Comparison of ENCODE assay signal across 10 mouse cellular contexts in the genomic region with DNA sequence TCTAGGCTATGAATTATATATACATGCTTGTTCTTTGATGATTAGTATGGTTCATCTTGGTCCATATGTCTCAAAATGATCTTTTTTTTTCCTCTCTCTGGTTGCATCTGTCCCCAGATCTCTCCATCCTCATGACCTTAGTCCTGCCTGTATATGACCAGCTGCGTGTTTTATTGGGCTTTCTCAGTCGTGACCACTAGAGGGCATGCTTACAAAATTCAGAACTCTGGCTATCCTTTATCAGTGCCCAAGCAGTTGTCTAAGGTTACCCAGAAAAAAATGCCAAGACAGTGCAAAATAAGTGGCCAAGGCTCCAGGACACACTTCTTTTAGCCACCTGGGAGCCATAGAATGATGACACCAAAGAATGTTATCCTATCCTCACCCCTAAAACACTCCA. TPM values are rescaled to one million over a fixed set of nuclear protein-coding genes. Genes with fewer than 3 reads are reported as not detected.
DNase-seq lines count a peak whose midpoint lies in the region; ATAC-seq and TF ChIP-seq lines count a peak whose summit lies in the region.
"Had no signal": no experiment of that assay in that cellular context is flagged by ENCODE, and none has a peak within 500 bp of the region (broad histone marks: within the 10 kb centered on the region; RNA-seq: fewer than 3 reads in every experiment).

No protein-coding gene starts in this region.

- H3K4me1 ChIP-seq in kidney, embryonic 15.5 days, result no peaks in the 10 kb centered on the region
- peaks cover under 1% of the 10 kb centered on the region; the same call in 1 of the 2 replicates for H3K4me1 ChIP-seq in G1E (ENCODE audit: insufficient read depth, low read depth, low read length)
- peaks cover 6% of the 10 kb centered on the region; the same call in 1 of the 2 replicates for H3K4me1 ChIP-seq in hindbrain, embryonic 10.5 days (replicated peaks)
- no peaks in the 10 kb centered on the region for H3K4me1 ChIP-seq in liver, adult 2 months (ENCODE audit: control insufficient read depth, insufficient read depth, low read length)
- H3K4me1 ChIP-seq: embryonic facial prominence, embryonic 12.5 days had no signal

- H3K27me3 ChIP-seq in kidney, embryonic 15.5 days, result no peaks in the 10 kb centered on the region
- H3K27me3 ChIP-seq in G1E (ENCODE audit: insufficient read depth, low read length), result no peaks in the 10 kb centered on the region
- H3K27me3 ChIP-seq in hindbrain, embryonic 10.5 days (ENCODE audit: insufficient read depth, poor library complexity, severe bottlenecking), result peaks cover 7% of the 10 kb centered on the region
- H3K27me3 ChIP-seq in liver, adult 2 months (ENCODE audit: control insufficient read depth, insufficient read depth, low read length), result no peaks in the 10 kb centered on the region

- no peak for TF ChIP-seq POLR2A in liver, adult 2 months (IDR thresholded peaks at IDR 0.05; ENCODE audit: extremely low read depth, insufficient read depth, low read length)

- H3K9me3 ChIP-seq in kidney, embryonic 15.5 days (replicated peaks), result no peaks in the 10 kb centered on the region
- H3K9me3 ChIP-seq in G1E (replicated peaks), result no peaks in the 10 kb centered on the region
- no peaks in the 10 kb centered on the region for H3K9me3 ChIP-seq in hindbrain, embryonic 10.5 days
- H3K9me3 ChIP-seq: embryonic facial prominence, embryonic 12.5 days had no signal

- no peak for ATAC-seq in kidney, embryonic 15.5 days (replicated peaks; ENCODE audit: low FRiP score)
- peak; percentile 72 for ATAC-seq in G1E (ENCODE audit: extremely low read depth, insufficient number of reproducible peaks, low FRiP score, poor library complexity, severe bottlenecking)
- ATAC-seq in monocyte, adult 5-6 weeks (replicated peaks; ENCODE audit: insufficient number of reproducible peaks, low FRiP score, low TSS enrichment, poor library complexity, severe bottlenecking), result 0 out of 2 replicates have a peak, but pooled peaks have one; percentile 30

- TF ChIP-seq CTCF in G1E (IDR thresholded peaks at IDR 0.05; ENCODE audit: low read depth, low read length), result peak; percentile 64
- TF ChIP-seq CTCF in liver, adult 2 months (IDR thresholded peaks at IDR 0.05; ENCODE audit: low read depth, low read length), result peak; percentile 48

- H3K27ac ChIP-seq in kidney, embryonic 15.5 days, result no peak overlapping the region
- no peak overlapping the region for H3K27ac ChIP-seq in hindbrain, embryonic 10.5 days
- no peak overlapping the region for H3K27ac ChIP-seq in liver, adult 2 months (replicated peaks; ENCODE audit: insufficient read depth, low read depth, low read length)
- H3K27ac ChIP-seq: embryonic facial prominence, embryonic 12.5 days had no signal

- no peaks in the 10 kb centered on the region for H3K79me2 ChIP-seq in liver, adult 2 months (ENCODE audit: control insufficient read depth, insufficient read depth, low read length)

- DNase-seq in kidney, adult 18-20 months, result peak; percentile 39
- DNase-seq in G1E (ENCODE audit: low spot score), result peak; percentile 36
- peak; percentile 72 to 79 for DNase-seq in cerebellum, postnatal 10 days
- DNase-seq in hindbrain, embryonic 10.5 days (ENCODE audit: low spot score), result peak; percentile 54
- DNase-seq in liver, adult 2 months (ENCODE audit: extremely low read depth, low read depth, low spot score), result peak; percentile 39
- DNase-seq in ovary, postnatal 36 days (ENCODE audit: low spot score), result no peak

- no peak overlapping the region for H3K4me3 ChIP-seq in kidney, embryonic 15.5 days (replicated peaks)
- no peak overlapping the region for H3K4me3 ChIP-seq in G1E (ENCODE audit: low read depth, low read length)
- H3K4me3 ChIP-seq in hindbrain, embryonic 10.5 days, result no peak overlapping the region
- H3K4me3 ChIP-seq in liver, adult 2 months (ENCODE audit: insufficient read depth, low read depth, low read length), result no peak overlapping the region
- H3K4me3 ChIP-seq: embryonic facial prominence, embryonic 12.5 days had no signal

- peaks cover 68% of the 10 kb centered on the region for H3K36me3 ChIP-seq in kidney, embryonic 15.5 days
- peaks cover 80% of the 10 kb centered on the region for H3K36me3 ChIP-seq in G1E (replicated peaks)
- peaks cover 76% of the 10 kb centered on the region for H3K36me3 ChIP-seq in hindbrain, embryonic 10.5 days
- peaks cover 31% of the 10 kb centered on the region for H3K36me3 ChIP-seq in liver, adult 2 months (ENCODE audit: control insufficient read depth, insufficient read depth, low read length)

- H3K4me2 ChIP-seq in kidney, embryonic 15.5 days, result no peak overlapping the region
- H3K4me2 ChIP-seq: embryonic facial prominence, embryonic 12.5 days had no signal

- H3K9ac ChIP-seq in kidney, embryonic 15.5 days, result no peak overlapping the region
- no peak overlapping the region for H3K9ac ChIP-seq in liver, adult 2 months (ENCODE audit: low read depth, low read length)
- H3K9ac ChIP-seq: embryonic facial prominence, embryonic 12.5 days had no signal

- WGBS in kidney, embryonic 15.5 days, result 3% methylated on average over 2 of the region's 2 CpGs
- WGBS in hindbrain, embryonic 10.5 days, result 5% methylated on average over 2 of the region's 2 CpGs
- 10% methylated on average over 2 of the region's 2 CpGs for whole genome bisulfite sequencing in liver, adult 2 months

RNA-seq across cellular contexts. Expression of gene Tub, which starts 6.1 kb away (rescaled TPM):
- polyA plus RNA-seq in kidney, embryonic 15.5 days (2015; fragmentation: Nextera tagmentation; extraction: Ambion mirVana), result 1.4 and 2.4 TPM in 2 replicates
- 0.75 TPM in 1 of 2 replicates, not detected in the other for total RNA-seq in G1E (2014; fragmentation: Nextera tagmentation)
- 0.06 and 0.16 TPM in 2 replicates for total RNA-seq in G1E (2017)
- not detected in 2 replicates for polyA plus RNA-seq in G1E (2012)
- 5.7 and 11.0 TPM in 2 replicates for polyA plus RNA-seq in hindbrain, embryonic 10.5 days (2016; fragmentation: Nextera tagmentation; extraction: Ambion mirVana)
- total RNA-seq in liver, adult 2 months (2014; rRNA removed), result under 0.01 and 0.07 TPM in 2 replicates
- not detected in 2 replicates for polyA plus RNA-seq in liver, adult 2 months (2012; rRNA removed)
- total RNA-seq in monocyte, adult 5-6 weeks (2017), result 0.19 to 0.49 TPM (median 0.21 TPM) in 3 replicates

RNA-seq across cellular contexts. Expression of gene Eif3f, which starts 9.8 kb away (rescaled TPM):
- polyA plus RNA-seq in kidney, embryonic 15.5 days (2015; fragmentation: Nextera tagmentation; extraction: Ambion mirVana), result 83.1 and 86.6 TPM in 2 replicates
- total RNA-seq in G1E (2014; fragmentation: Nextera tagmentation) (206 and 223 TPM in 2 replicates), G1E (2017) (111 and 137 TPM in 2 replicates)
- 677 and 1,007 TPM in 2 replicates for polyA plus RNA-seq in G1E (2012)
- 77.2 and 84.5 TPM in 2 replicates for polyA plus RNA-seq in hindbrain, embryonic 10.5 days (2016; fragmentation: Nextera tagmentation; extraction: Ambion mirVana)
- total RNA-seq in liver, adult 2 months (2014; rRNA removed), result 20.6 and 31.7 TPM in 2 replicates
- 47.2 and 48.1 TPM in 2 replicates for polyA plus RNA-seq in liver, adult 2 months (2012; rRNA removed)
- total RNA-seq in monocyte, adult 5-6 weeks (2017), result 58.0 to 87.8 TPM (median 78.2 TPM) in 3 replicates

RNA-seq across cellular contexts. Expression of gene Nlrp10, which starts 14.0 kb away (rescaled TPM):
- polyA plus RNA-seq in kidney, embryonic 15.5 days (2015; fragmentation: Nextera tagmentation; extraction: Ambion mirVana), result 0.06 TPM in 1 of 2 replicates, not detected in the other
- total RNA-seq in G1E (2014; fragmentation: Nextera tagmentation) (4.7 and 5.3 TPM in 2 replicates), G1E (2017) (6.0 and 8.2 TPM in 2 replicates)
- polyA plus RNA-seq in G1E (2012), result 0.31 and 0.52 TPM in 2 replicates
- 0.15 TPM in 1 of 2 replicates, not detected in the other for polyA plus RNA-seq in hindbrain, embryonic 10.5 days (2016; fragmentation: Nextera tagmentation; extraction: Ambion mirVana)
- total RNA-seq in liver, adult 2 months (2014; rRNA removed), result under 0.01 and 0.09 TPM in 2 replicates
- polyA plus RNA-seq in liver, adult 2 months (2012; rRNA removed), result not detected in 2 replicates
- 1.2 to 2.4 TPM (median 1.4 TPM) in 3 replicates for total RNA-seq in monocyte, adult 5-6 weeks (2017)

RNA-seq across cellular contexts. Expression of gene Olfr519, which starts 49.8 kb away (rescaled TPM):
- not detected in 2 replicates for polyA plus RNA-seq in kidney, embryonic 15.5 days (2015; fragmentation: Nextera tagmentation; extraction: Ambion mirVana)
- total RNA-seq in G1E (2014; fragmentation: Nextera tagmentation) (not detected in 2 replicates), G1E (2017) (not detected in 2 replicates)
- polyA plus RNA-seq in G1E (2012), result not detected in 2 replicates
- polyA plus RNA-seq in hindbrain, embryonic 10.5 days (2016; fragmentation: Nextera tagmentation; extraction: Ambion mirVana), result not detected in 2 replicates
- total RNA-seq in liver, adult 2 months (2014; rRNA removed), result not detected in 2 replicates
- polyA plus RNA-seq in liver, adult 2 months (2012; rRNA removed), result not detected in 2 replicates
- total RNA-seq in monocyte, adult 5-6 weeks (2017), result not detected in 3 replicates
- polyA plus RNA-seq: embryonic facial prominence, embryonic 12.5 days; limb, embryonic 14.5 days had no signal

RNA-seq across cellular contexts. Expression of gene Olfr518, which starts 59.2 kb away (rescaled TPM):
- not detected in 2 replicates for polyA plus RNA-seq in kidney, embryonic 15.5 days (2015; fragmentation: Nextera tagmentation; extraction: Ambion mirVana)
- total RNA-seq in G1E (2014; fragmentation: Nextera tagmentation) (not detected in 2 replicates), G1E (2017) (0.16 TPM in 1 of 2 replicates, not detected in the other)
- polyA plus RNA-seq in G1E (2012), result not detected in 2 replicates
- polyA plus RNA-seq in hindbrain, embryonic 10.5 days (2016; fragmentation: Nextera tagmentation; extraction: Ambion mirVana), result not detected in 2 replicates
- total RNA-seq in liver, adult 2 months (2014; rRNA removed), result not detected in 2 replicates
- not detected in 2 replicates for polyA plus RNA-seq in liver, adult 2 months (2012; rRNA removed)
- total RNA-seq in monocyte, adult 5-6 weeks (2017), result not detected in 3 replicates
- polyA plus RNA-seq: embryonic facial prominence, embryonic 12.5 days; limb, embryonic 14.5 days had no signal
